Mouse (Mus musculus) ES-CJ7 (cell line): ENCODE measurements around the gene Il12rb1.
A peak's percentile ranks its signal among the peaks of the same experiment; 100 is the strongest.

ENCODE experiments used
- DNase-seq: peaks from one replicate; pipeline ENCODE4 v3.0.0; 2011; ENCODE audit warnings: low read depth, low spot score

The Il12rb1 gene

DNA sequence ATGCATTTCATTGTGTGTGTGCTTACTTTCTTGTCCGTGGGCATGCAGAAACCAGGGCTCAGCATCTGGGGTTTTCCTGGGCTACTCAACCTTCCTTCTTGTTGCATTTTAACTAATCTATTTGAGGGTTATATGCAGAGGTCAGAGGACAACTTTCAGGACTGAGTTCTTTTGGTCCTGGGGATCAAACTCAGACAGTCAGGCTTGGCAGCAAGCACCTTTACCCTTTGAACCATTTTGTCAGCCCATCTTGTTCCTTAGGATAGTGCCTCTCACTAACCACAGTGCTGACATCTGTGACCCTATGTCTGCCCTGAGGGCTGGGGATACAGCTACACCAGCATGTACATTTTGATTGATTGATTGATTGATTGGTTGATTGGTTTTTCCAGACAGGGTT, 19.5 kb downstream of the Il12rb1 start:
- no peak for DNase-seq

DNA sequence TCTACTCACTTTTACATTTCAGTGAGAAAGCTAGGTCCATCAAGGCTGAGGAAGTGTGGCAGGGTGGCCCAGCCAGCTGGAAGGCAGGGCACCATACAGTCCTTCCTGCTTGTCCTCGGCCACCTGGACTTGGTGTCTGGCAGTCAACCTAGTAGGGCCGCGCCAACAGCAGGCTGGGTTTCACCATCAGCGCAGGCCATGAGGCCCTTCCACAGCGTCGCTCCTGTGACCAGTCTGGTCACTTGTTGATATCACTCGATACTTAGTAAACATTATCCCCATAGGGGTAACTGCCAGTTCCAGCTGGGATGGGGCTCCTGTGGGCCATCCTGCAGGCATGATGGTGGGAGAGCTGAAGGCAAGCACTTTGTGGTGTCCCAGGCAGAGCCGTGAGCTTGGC, 23.3 kb downstream of the Il12rb1 start:
- no peak for DNase-seq

DNA sequence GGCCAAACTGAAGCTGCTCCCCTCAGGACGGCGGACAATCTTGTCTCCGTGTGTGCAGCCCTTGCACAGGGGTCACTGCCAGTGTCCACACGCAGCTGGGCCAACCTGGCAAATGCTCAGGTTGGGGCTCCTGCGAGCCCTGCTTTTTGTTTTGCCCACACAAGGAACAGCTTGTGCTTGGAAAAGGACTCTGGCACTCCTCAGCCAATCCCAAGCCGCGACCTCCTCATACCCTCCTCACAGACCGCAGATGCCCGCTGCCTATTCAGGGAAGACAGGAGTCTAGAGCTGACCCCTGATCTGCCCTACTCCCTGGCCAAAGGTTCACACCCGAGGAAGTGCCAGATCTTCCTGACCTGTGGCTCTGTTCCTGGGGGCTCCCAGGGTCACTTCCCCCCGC, 24.1 kb downstream of the Il12rb1 start:
- DNase-seq, result no peak

DNA sequence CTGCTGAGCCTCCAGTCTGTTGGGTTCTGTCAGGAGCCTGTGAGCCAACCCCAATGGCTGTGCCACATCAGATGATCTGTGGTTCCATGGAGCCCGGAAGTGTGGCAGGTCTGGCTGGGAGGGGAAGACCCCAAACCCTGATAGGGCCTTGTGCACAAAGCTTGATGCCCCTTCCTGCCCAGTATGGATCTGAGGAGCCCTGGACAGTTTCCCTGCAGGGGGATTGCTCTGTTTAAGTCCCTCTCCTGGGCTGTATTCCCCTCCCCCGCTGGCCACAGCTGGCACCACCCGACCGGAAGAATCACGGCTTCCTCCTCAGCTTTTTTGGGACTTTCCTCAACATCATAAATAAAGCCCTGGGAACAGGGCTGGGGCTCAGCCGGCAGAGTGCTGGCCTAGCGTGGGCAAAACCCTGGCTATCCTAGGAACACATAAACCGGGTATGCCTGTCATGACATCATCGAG, 24.8 kb downstream of the Il12rb1 start:
- DNase-seq, result no peak

DNA sequence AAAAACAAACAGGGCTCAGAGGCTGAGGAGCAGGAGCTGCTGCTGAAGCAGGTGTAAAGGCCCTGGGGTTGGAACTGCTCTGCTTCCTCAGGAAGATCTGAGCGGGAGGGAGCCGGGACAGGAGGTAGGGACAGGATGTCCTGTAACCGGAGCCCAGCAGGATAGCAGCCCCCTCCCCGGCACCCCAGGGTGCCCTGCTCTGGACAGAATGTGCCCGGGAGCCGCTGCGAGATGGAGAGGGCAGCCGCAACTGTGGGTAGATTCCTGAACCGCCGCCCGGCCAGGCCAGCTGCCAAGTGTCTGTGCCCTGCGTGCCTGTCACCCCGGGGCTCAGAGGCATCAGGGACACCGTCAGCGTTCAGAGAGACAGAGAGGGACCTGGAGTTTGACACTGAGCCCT, 25.3 kb downstream of the Il12rb1 start:
- no peak for DNase-seq

DNA sequence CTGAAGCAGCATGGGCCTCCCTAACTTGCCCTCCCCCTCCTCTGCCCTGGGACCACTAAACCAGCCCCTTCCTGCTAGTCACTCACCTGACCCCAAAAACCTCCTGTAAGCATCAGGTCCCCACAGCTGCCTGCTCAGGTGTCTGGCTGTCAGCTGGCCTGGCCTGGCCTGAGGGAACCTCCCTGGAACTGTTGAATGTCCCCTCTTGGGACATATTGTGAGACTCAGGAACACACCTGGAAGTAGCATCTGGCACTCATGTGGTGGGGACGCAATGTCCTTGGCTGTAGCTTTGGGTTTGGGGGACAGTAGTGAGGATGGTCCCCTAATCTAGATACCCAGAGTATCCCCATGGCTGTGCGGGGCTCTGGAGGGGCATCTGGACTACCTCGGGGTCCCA, 25.8 kb downstream of the Il12rb1 start:
- DNase-seq, result no peak

DNA sequence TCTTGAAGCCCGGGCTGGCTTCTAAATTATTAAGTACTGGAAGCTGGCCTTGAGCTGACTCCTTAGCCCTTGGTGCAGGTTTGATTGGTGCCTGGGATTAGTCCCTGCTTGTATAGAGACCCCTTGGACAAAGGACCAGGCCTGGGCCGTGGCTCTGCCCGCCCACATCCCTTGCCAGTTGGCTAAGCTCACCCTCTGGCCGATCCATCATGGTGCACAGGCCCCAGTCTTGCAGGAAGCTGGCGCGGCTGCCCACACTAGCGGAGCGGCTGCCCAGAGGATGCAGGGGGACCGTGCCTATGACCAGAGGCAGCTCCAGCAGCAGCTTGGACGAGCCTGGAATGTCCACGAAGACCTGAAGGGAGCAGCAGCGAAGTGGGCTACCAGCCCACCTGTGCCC, 28.4 kb downstream of the Il12rb1 start:
- DNase-seq, result no peak

DNA sequence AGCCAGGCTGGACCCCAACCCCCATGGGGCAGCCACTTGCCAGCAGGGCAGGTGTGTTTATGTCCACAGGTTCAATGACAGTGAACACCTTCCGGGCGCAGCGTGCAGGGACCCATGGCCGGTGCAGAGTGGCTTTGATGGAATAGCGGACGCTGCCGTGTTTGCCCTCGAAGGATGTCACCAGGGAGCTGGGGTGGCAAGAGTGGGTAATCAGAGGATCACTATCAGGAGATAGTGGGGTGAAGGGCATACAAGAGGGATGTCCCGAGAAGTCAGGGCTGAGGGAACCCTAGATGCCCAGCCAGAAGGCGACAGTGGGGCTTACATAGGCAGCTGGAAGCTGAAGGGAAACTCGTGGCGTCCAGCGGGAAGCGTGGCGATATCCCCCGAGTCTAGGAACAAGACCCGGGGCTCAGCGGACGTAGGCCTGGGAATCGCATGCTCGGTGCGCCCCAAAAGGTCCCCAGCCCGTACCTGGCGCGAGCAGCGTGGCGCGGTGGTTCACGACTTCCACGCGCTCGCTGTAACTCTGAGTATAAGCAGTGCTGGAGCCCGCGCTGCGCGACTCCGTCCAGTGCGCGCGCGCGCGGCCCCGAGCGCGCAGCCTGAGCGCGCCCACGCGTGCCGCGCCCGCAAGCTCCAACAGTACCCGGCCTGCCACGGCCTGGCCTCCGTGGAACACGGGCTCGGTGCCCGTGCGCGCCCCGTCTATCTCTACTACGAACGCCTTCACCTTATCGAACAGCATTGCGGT, 30.6 kb downstream of the Il12rb1 start:
- DNase-seq, result no peak

DNA sequence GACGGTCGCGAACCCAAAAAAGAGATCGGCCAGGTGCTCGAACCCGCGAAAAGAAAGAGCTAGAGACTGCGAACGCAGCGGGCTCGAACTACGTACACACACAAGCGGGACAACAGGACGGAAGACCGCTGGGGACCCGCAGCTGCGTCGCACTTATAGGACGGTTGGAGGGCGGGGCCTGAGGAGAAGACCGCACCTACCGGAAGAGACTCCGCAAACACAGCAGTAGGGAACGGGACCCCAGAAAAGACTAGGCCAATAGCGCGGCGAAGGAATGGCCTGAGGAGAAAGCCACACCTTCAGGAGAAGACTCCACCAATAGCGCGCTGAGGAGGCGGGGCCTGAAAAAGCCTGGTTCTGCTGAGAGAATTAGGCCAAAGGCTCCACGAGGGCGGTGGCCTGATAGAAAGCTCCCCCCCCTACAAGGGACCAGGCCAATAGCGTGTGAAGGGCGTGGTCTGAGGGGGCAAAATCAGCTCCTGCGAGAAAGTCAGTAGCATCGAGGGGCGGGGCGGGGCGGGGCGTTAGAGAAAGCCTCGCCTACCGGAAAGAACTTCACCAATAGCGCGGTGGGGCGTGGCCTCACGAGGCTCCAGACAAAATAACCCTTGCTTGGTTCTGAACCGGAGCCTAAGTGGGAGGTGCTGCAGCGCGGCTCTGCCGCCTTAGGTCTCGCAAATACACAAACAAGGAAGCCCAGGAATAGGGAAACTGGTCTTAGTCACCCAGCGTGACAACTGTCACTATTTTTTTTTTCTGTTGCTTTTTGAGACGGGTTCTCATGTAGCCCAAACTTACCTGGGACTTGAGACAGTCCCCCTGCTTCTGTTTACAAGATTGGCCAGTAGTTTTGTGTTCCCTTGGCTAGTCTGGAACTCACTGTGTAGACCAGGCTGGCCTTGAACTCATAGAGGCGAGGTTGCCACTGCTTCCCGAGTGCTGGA, 31.4 kb downstream of the Il12rb1 start, which contains the start of gene Arrdc2:
Gene Arrdc2 (minus strand): TSS at position 313 of the 944 bp plus-strand sequence.
- peak; percentile 100 for DNase-seq

DNA sequence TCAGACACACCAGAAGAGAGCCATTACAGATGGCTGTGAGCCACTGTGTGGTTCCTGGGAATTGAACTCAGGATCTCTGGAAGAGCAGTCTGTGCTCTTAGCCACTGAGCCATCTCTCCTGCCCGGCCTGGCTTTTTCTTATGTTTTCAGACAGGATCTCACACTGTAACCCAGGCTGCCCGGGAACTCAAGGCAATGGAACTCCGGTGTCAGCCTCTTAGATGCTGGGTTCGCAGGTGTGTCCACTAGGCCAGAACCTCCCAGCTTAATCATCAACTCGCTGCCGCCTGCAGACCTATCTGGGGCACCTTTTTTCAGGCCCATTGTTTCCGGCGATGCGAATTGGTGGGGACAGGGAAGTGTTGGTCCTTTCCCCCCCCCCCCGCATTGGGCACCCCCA, 32.3 kb downstream of the Il12rb1 start:
- no peak for DNase-seq

DNA sequence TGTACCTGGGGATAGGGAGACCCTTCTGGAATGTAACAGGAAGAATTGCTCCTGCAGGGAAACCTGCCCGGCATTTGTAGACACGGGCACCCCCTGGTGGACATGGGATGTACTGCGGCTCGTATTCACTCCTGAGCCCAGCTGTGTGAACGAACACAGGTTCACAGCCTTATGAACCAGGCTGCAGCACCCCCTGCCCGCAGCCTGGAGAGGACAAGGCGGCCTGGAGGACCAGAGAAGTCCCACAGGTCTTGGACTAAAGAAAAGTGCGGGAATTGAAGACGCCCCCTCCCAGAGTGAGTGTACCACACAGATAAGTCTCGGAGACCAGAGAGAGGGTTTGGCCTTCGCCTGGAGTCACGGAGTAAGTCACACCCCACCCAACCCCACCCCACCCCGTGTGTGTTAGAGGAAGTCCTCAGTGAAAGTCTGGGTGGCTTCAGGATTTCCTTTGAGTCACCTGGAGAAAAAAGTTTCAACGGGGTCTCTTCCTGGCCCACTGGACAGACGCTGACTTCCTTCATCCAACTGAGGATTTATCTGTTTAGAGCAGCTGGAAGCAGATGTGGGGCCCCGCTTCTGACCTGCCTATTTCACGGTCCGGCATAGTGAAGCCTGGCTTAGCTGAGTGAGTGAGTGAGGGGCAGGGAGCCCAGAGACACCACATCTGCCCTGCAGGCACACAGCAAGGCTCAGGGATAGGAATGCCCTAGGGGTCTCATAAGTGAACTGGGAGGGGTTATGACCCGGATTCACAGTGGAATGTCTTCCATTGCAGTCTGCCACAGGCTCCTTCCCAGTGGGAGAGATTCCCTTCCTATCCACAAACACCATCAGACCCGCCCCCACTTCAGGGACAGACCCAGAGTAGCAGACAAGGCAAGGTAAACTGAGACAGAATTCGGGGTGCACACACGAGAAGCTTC, 33.2 kb downstream of the Il12rb1 start:
- DNase-seq, result peak; percentile 96

DNA sequence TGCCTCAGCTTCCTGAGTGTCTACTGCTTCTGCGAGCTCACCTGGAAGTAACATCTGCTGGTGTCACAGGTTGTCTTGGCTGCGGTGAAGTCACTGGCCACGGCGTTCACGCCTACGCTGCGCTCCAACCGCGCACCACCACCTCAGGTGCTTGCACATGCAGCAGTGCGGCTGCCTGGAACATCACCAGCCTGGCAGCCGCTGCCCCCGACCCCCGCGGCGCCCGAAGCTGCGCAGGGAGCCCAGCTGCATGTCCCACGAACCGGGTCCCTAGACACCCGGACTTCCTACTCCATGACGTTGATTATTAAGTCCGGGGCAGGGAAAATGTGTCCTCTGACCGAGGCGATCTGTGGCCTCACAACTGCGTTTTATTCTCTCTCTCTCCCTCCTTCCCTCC, 34.2 kb downstream of the Il12rb1 start:
- no peak for DNase-seq

DNA sequence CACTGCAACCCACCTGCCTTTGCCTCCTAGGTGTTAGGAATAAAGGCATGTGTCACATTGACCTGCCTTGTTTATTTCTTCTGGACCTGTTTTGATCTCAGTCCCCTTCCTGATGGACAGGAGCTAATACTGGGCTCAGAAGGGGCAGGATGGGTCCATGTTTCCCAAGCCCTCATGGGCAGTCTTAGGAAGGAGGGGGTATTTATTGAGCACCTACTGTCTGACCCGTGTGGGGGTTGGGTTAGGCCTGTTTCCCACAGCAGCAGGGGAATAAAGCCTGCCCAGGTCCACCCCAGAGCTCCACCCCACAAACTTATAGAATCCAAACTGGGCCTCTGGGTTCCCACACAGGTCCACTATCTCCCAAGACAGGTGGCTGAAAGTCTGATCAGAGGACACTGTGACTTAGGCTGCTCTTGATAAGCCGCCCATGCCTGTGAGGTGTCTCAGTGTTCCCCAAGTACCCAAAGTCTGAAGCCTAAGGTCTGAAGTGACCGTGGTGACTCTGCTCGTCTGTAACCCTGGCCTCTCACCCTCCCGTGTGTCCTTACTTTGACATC, 35.0 kb downstream of the Il12rb1 start:
- DNase-seq, result no peak

DNA sequence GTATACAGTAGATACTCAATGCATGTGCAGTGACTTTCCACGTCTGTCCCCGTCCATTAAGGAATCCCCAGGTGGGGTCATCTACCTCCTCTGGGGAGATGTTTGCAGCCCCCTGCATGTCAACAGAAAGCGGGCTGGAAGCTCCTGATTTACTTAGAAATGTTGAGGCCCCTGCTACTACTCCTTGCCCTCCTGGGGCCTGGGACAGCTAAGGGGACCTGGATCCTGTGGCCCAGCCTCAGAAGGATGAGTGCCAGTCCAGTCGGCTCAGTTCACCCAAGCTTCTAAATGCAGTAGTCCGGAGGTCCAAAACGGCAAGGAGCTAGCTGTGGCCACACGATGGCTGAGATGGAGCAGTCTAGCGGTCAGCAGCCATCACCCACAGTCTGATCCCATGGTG, 35.7 kb downstream of the Il12rb1 start:
- no peak for DNase-seq

DNA sequence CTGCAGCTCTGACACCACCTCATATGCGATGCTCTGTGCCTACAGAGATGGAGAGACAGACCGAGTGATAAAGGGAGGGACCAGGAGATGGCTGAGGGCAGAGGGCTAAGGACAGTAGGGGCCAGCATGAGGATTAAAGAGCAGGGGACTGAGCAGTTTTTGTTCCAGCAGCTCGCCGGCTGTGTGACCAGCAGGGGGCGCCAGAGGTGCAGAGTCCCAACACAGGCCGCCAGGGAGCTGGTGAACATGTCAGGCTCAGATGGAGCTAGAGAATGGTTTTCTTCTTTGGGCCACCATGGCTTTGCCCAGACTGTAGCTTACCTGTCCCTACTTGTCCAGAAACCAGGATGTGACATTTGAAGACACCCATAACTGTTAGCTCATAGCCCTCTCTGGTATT, 36.3 kb downstream of the Il12rb1 start:
- DNase-seq, result peak; percentile 90

DNA sequence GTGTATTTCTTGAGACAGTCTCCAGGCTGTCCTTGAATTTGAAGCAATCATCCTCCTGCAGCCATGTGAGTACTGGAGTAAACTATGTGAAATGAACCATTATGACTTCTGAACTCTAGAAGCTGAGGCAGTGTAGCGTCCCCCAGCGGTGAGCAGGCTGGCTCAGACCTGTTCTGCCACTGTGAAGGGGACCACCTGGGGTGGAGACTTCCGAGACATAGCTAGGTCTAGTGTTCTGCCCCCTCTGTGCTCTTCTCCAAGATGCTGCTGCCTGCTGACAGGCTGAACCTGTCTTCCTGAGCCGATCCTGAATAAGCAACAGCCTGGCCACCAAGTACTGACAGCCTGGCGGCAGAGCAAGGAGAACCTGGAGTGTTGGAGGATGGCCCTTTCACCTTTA, 36.9 kb downstream of the Il12rb1 start:
- peak; percentile 84 for DNase-seq

DNA sequence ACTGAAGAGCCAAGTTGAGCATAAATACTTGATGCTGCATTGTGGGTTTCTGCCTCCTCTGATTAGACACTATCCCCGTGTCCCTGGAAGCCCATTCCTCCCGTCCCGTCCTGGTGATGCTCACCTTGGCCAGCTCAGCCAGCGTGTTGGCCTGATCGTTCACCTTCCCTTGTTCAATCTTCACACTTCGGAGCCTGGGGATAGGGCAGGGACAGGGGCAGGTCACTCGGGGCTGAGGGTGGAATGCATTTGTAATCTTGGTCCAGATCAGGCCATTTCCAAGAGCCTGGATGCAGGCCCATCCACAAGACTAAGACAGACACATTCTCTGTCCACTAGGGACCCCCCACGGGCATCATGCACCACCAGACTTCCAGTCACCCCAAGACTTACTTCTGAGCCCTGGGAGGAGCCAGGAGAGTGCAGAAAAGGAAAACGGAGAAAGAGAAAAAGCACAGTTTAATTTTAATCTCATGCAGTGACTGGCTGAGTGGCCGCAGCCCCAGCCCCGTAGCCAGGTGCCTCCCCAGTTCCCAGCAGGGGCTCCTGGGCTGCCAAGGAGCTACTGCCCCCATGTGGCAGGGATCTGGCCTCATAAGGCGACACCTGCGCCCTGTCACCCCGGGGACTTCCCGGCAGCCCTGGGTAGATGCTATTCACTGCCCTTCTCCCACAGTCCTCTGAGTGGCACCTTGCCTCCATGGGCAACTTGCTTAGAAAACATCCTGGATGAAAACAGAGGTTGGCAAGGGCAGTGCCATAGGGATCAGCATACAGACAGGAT, 38.3 kb downstream of the Il12rb1 start:
- no peak for DNase-seq

DNA sequence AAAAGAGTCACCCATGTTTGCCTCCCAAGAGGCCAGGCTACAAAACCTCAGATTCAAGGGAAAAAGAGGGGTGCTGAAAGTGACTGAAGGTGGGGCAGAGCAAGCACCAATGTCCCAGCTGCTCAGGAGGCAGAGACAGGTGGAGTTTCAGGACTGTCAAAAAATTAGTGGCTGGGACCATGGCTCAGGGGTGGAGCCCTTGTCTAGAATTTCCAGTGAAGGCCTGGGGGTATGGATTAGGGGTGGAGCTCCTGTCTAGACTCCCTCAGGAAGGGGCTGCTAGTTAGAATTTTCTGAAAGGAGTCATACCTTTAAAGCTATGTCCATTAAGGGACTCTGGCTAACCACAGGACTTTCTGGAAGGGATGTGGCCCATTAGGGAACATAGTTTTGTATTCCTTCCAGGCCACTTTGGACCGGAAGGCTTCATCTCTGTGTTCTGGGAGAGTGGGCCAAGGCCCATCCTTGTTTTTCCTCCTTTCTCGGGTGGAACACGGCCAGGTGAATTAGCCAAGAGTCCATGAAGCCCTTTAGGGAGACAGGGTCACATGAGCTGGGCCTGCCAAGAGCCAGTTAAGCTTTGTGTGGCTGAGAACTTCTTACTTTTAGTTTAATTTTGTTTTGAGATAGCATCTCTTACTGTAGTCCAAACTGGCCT, 41.2 kb downstream of the Il12rb1 start:
- no peak for DNase-seq

DNA sequence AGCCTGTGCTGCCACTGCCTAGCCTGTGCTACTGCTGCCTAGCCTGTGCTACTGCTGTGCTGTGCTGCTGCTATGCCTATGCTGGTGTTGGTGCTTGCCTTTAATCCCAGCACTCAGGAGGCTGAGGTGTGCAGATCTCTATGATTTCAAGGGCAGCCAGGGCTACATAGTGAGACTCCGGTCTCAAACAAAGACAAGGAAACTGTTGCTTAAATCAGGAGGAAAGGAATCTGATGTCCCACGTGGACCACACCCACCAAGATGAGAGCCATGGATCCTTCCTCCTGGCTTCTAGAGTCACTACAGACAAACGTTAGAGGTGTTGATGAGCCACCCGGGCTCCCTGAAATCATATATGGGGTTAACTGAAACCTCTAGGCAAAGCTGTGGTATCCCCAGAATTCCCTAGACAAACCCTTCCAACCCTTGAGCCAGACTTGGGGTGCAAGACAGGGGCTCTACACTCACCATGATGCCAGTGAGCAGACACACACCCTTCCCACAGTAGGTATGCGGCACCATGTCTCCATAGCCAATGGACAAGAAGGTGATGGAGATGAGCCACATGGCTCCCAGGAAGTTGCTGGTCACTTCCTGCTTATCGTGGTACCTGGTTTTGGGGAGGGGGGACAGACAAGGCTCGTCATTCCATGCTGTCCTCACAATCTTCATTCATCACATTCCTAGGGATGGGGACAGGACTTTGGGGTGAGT, 42.0 kb downstream of the Il12rb1 start:
- DNase-seq, result peak; percentile 61
